Mouse (Mus musculus) MEL (cell line): ENCODE results near the gene Sgms1. TPM values are rescaled to one million over a fixed set of nuclear protein-coding genes. Genes with fewer than 3 reads are reported as not detected.

Source experiments
- DNase-seq: peaks from one replicate; pipeline ENCODE4 v3.0.0; 2011; ENCODE audit warnings: low read depth, low spot score
- H3K27ac ChIP-seq: 2 replicates; pipeline ENCODE4 v1.5.1; 2012; ENCODE audit warnings: low read depth, mild to moderate bottlenecking, control low read depth, low read length, moderate library complexity; ENCODE audit not compliant: control insufficient read depth
- H3K27me3 ChIP-seq, 2 experiments: fragments of 150-350 bp in 1 of 2; sonication (generic) in 1 of 2; 2 replicates each; pipeline ENCODE4 v1.6.1; 2012; ENCODE audit warnings: low read length in 2 of 2, mild to moderate bottlenecking in 2 of 2, improper control_type of control experiment in 1 of 2, moderate library complexity in 1 of 2; ENCODE audit not compliant: insufficient read depth in 2 of 2, control insufficient read depth in 1 of 2
- H3K36me3 ChIP-seq, 2 experiments: 2 replicates each; pipeline ENCODE4 v1.6.1; 2012 to 2014; ENCODE audit warnings: low read length in 2 of 2, improper control_type of control experiment in 1 of 2, inconsistent platforms in 1 of 2, mild to moderate bottlenecking in 1 of 2; ENCODE audit not compliant: insufficient read depth in 2 of 2, control insufficient read depth in 1 of 2
- H3K4me1 ChIP-seq, 2 experiments: fragments of 150-350 bp in 1 of 2; sonication (generic) in 1 of 2; 2 replicates each; pipeline ENCODE4 v1.6.1; 2012; ENCODE audit warnings: low read length in 2 of 2, improper control_type of control experiment in 1 of 2, mild to moderate bottlenecking in 1 of 2; ENCODE audit not compliant: insufficient read depth in 2 of 2, control insufficient read depth in 1 of 2
- H3K4me3 ChIP-seq, 2 experiments: fragments of 150-350 bp in 1 of 2; sonication (generic) in 1 of 2; 2 replicates each; pipeline ENCODE4 v1.5.1; 2012; ENCODE audit warnings: low read depth in 2 of 2, low read length in 2 of 2, mild to moderate bottlenecking in 2 of 2, moderate library complexity in 2 of 2, control low read depth in 1 of 2, improper control_type of control experiment in 1 of 2; ENCODE audit not compliant: control insufficient read depth in 1 of 2, insufficient read depth in 1 of 2
- H3K79me2 ChIP-seq: 2 replicates; pipeline ENCODE4 v1.6.1; 2012; ENCODE audit warnings: mild to moderate bottlenecking, low read length, moderate library complexity; ENCODE audit not compliant: control insufficient read depth, poor library complexity, insufficient read depth
- H3K9ac ChIP-seq: 2 replicates; pipeline ENCODE4 v1.6.1; 2012; ENCODE audit warnings: low read depth, mild to moderate bottlenecking, control low read depth, low read length, moderate library complexity; ENCODE audit not compliant: control insufficient read depth, poor library complexity, severe bottlenecking
- H3K9me3 ChIP-seq: fragments of 150-350 bp; sonication (generic); replicated peaks from 2 replicates; pipeline ENCODE4 v1.6.1; 2012; ENCODE audit warnings: mild to moderate bottlenecking, low read length, improper control_type of control experiment, moderate library complexity; ENCODE audit not compliant: insufficient read depth
- CTCF ChIP-seq, 3 experiments: IDR thresholded peaks in 2 of 3; conservative IDR thresholded peaks in 1 of 3; 2 replicates each; pipeline ENCODE4 v1.5.1; 2011 to 2012; ENCODE audit warnings: low read length in 3 of 3, low read depth in 2 of 3, mild to moderate bottlenecking in 2 of 3, improper control_type of control experiment in 1 of 3, inconsistent platforms in 1 of 3, mixed read lengths in 1 of 3, moderate library complexity in 1 of 3; ENCODE audit not compliant: control insufficient read depth in 1 of 3, insufficient read depth in 1 of 3, poor library complexity in 1 of 3, severe bottlenecking in 1 of 3
- ELF1 ChIP-seq: IDR thresholded peaks from 2 replicates; pipeline ENCODE4 v1.6.1; 2014; ENCODE audit warnings: low read depth, mild to moderate bottlenecking, inconsistent platforms, low read length, improper control_type of control experiment, moderate library complexity
- EP300 ChIP-seq, 2 experiments: IDR thresholded peaks; 2 replicates each; pipeline ENCODE4 v1.6.1; 2011; ENCODE audit warnings: improper control_type of control experiment in 2 of 2, low read length in 2 of 2, low read depth in 1 of 2, mild to moderate bottlenecking in 1 of 2
- ETS1 ChIP-seq: IDR thresholded peaks from 2 replicates; pipeline ENCODE4 v1.6.1; 2012; ENCODE audit warnings: low read depth, mild to moderate bottlenecking, inconsistent platforms, low read length, improper control_type of control experiment, moderate library complexity
- GATA1 ChIP-seq: IDR thresholded peaks from 2 replicates; pipeline ENCODE4 v1.6.1; 2011; ENCODE audit warnings: low read depth, low read length, improper control_type of control experiment
- KAT2A ChIP-seq: conservative IDR thresholded peaks from 2 replicates; pipeline ENCODE4 v1.6.1; 2012; ENCODE audit warnings: low read depth, low read length, improper control_type of control experiment, inconsistent platforms
- MAFK ChIP-seq: IDR thresholded peaks from 2 replicates; pipeline ENCODE4 v1.6.1; 2011; ENCODE audit warnings: low read depth, mild to moderate bottlenecking, low read length, improper control_type of control experiment, borderline replicate concordance
- MAX ChIP-seq: IDR thresholded peaks from 2 replicates; pipeline ENCODE4 v1.6.1; 2011; ENCODE audit warnings: low read length, improper control_type of control experiment
- MEF2A ChIP-seq: IDR thresholded peaks from 2 replicates; pipeline ENCODE4 v1.6.1; 2014; ENCODE audit warnings: low read depth, mild to moderate bottlenecking, inconsistent platforms, low read length, improper control_type of control experiment; ENCODE audit not compliant: poor library complexity, insufficient replicate concordance, severe bottlenecking; ENCODE audit errors: extremely low read depth
- MXI1 ChIP-seq: IDR thresholded peaks from 2 replicates; pipeline ENCODE4 v1.6.1; 2011; ENCODE audit warnings: mild to moderate bottlenecking, low read depth, low read length, improper control_type of control experiment
- MYB ChIP-seq: IDR thresholded peaks from 2 replicates; pipeline ENCODE4 v1.6.1; 2011; ENCODE audit warnings: mild to moderate bottlenecking, low read depth, low read length, improper control_type of control experiment
- MYC ChIP-seq: IDR thresholded peaks from 2 replicates; pipeline ENCODE4 v1.6.1; 2011; ENCODE audit warnings: low read depth, mild to moderate bottlenecking, low read length, improper control_type of control experiment, moderate library complexity
- NELFE ChIP-seq: IDR thresholded peaks from 2 replicates; pipeline ENCODE4 v1.6.1; 2011; ENCODE audit warnings: low read depth, low read length, improper control_type of control experiment
- NRF1 ChIP-seq: IDR thresholded peaks from 2 replicates; pipeline ENCODE4 v1.6.1; 2014; ENCODE audit warnings: low read depth, mild to moderate bottlenecking, inconsistent platforms, low read length, improper control_type of control experiment, moderate library complexity; ENCODE audit not compliant: poor library complexity, insufficient read depth, severe bottlenecking
- POLR2A ChIP-seq, 2 experiments: IDR thresholded peaks; 2 replicates each; pipeline ENCODE4 v1.6.1; 2011 to 2012; ENCODE audit warnings: low read length in 2 of 2, mild to moderate bottlenecking in 2 of 2, control low read depth in 1 of 2, improper control_type of control experiment in 1 of 2, low read depth in 1 of 2, moderate library complexity in 1 of 2; ENCODE audit not compliant: control insufficient read depth in 1 of 2, insufficient read depth in 1 of 2, poor library complexity in 1 of 2
- POLR2AphosphoS2 ChIP-seq: IDR thresholded peaks from 2 replicates; pipeline ENCODE4 v1.6.1; 2011; ENCODE audit warnings: low read length, improper control_type of control experiment
- RCOR1 ChIP-seq: IDR thresholded peaks from 2 replicates; pipeline ENCODE4 v1.6.1; 2012; ENCODE audit warnings: low read depth, mild to moderate bottlenecking, inconsistent platforms, low read length, improper control_type of control experiment
- SIN3A ChIP-seq: IDR thresholded peaks from 2 replicates; pipeline ENCODE4 v1.6.1; 2012; ENCODE audit warnings: low read length, improper control_type of control experiment, inconsistent platforms
- SMC3 ChIP-seq: IDR thresholded peaks from 2 replicates; pipeline ENCODE4 v1.6.1; 2011; ENCODE audit warnings: low read depth, low read length, improper control_type of control experiment
- TAL1 ChIP-seq: IDR thresholded peaks from 2 replicates; pipeline ENCODE4 v1.6.1; 2012; ENCODE audit warnings: mild to moderate bottlenecking, inconsistent platforms, low read length, moderate library complexity, mixed read lengths
- TBP ChIP-seq: IDR thresholded peaks from 2 replicates; pipeline ENCODE4 v1.8.0; 2011; ENCODE audit warnings: low read depth, low read length, improper control_type of control experiment
- TCF12 ChIP-seq: IDR thresholded peaks from 2 replicates; pipeline ENCODE4 v1.6.1; 2014; ENCODE audit warnings: low read depth, mild to moderate bottlenecking, inconsistent platforms, low read length, improper control_type of control experiment, moderate library complexity
- USF1 ChIP-seq: IDR thresholded peaks from 2 replicates; pipeline ENCODE4 v1.6.1; 2014; ENCODE audit warnings: low read depth, mild to moderate bottlenecking, inconsistent platforms, low read length, improper control_type of control experiment, moderate library complexity
- USF2 ChIP-seq, 2 experiments: IDR thresholded peaks; 2 replicates each; pipeline ENCODE4 v1.6.1; 2011 to 2012; ENCODE audit warnings: improper control_type of control experiment in 2 of 2, low read length in 2 of 2, borderline replicate concordance in 1 of 2, inconsistent platforms in 1 of 2, low read depth in 1 of 2, mild to moderate bottlenecking in 1 of 2; ENCODE audit not compliant: insufficient read depth in 1 of 2
- ZC3H11A ChIP-seq: IDR thresholded peaks from 2 replicates; pipeline ENCODE4 v1.6.1; 2012; ENCODE audit warnings: low read depth, mild to moderate bottlenecking, inconsistent platforms, low read length, improper control_type of control experiment
- polyA plus RNA-seq, 2 experiments: library from polyadenylated mRNA; stranded (reverse) in 1 of 2; unstranded in 1 of 2; fragments of >175 nt in 1 of 2; fragments of >200 nt in 1 of 2; gene quantifications; 2 replicates each; pipeline versions ENCODE4 v1.2.1 to v1.2.4; 2012; ENCODE audit warnings: low replicate concordance in 2 of 2, low read depth in 1 of 2; ENCODE audit not compliant: insufficient read length in 2 of 2, insufficient read depth in 1 of 2, missing spikeins in 1 of 2
- total RNA-seq: library from RNA; depleted of rRNA; stranded (reverse); fragments of 300-350 nt; gene quantifications from 2 replicates; pipeline ENCODE4 v1.2.3, GENCODE M21; 2012

The Sgms1 gene
- total and polyA plus RNA-seq, 3 experiments, result 16.3 to 18.5 TPM; not detected in 1

GRCm38 (mm10) chr19:32239925-32240324 is 149.6 kb downstream of the Sgms1 start (continued):
- TF ChIP-seq EP300 (IDR thresholded peaks at IDR 0.05; ENCODE audit: low read depth in 1 of 2, low read length in 2 of 2) (peak; percentile 55 to 69), MXI1 (peak; percentile 53), NRF1 (no peak), MAX (peak; percentile 66), TBP (no peak), ZC3H11A (no peak)

- TF ChIP-seq ZC3H11A (no peak), SMC3 (no peak), ETS1 (0 out of 2 replicates have a peak, but pooled peaks have one; percentile 49), TCF12 (peak; percentile 54; the same call in 1 of the 2 replicates), RCOR1 (0 out of 2 replicates have a peak, but pooled peaks have one; percentile 27), EP300 (IDR thresholded peaks at IDR 0.05; ENCODE audit: low read depth in 1 of 2, low read length in 2 of 2) (peak; percentile 38 to 66; a peak in 3 of 4 replicates), MYC (no peak), POLR2A (IDR thresholded peaks at IDR 0.05; ENCODE audit: control insufficient read depth in 1 of 2, insufficient read depth in 1 of 2, low read depth in 1 of 2, low read length in 2 of 2, poor library complexity in 1 of 2) (peak in 1 of 2 experiments; percentile 45; a peak in 1 of 4 replicates), NRF1 (no peak), POLR2AphosphoS2 (no peak)
- DNase-seq, result no peak
- Histone ChIP-seq H3K79me2 (peaks cover 27% of the 10 kb centered on the region), H3K9me3 (no peaks in the 10 kb centered on the region), H3K4me1 (peaks cover 11 to 27% of the 10 kb centered on the region in 2 experiments), H3K36me3 (peaks cover 0 to 23% of the 10 kb centered on the region in 2 experiments; a peak in 2 of 4 replicates), H3K4me3 (peak overlapping the region; percentile 41 to 45), H3K27ac (peak overlapping the region; percentile 100), H3K9ac (peak overlapping the region; percentile 68), H3K27me3 (no peaks in the 10 kb centered on the region)
These were observed 150.1 kb downstream of the Sgms1 start for GRCm38 (mm10) chr19:32239459-32239792.

- DNase-seq, result peak; percentile 87
- H3K79me2 ChIP-seq, result peaks cover 30% of the 10 kb centered on the region
- peaks cover 11 to 27% of the 10 kb centered on the region in 2 experiments for H3K4me1 ChIP-seq
- H3K4me3 ChIP-seq, result peak overlapping the region; percentile 63 to 83
- H3K9me3 ChIP-seq, result no peaks in the 10 kb centered on the region
- peak overlapping the region; percentile 77 for H3K9ac ChIP-seq
- H3K36me3 ChIP-seq, result peaks cover 0 to 23% of the 10 kb centered on the region in 2 experiments; a peak in 2 of 4 replicates
- H3K27me3 ChIP-seq, result no peaks in the 10 kb centered on the region
- peak overlapping the region; percentile 100 for H3K27ac ChIP-seq
- TF ChIP-seq RCOR1 (0 out of 2 replicates have a peak, but pooled peaks have one; percentile 40), CTCF (IDR thresholded peaks at IDR 0.05 in 2 of 3, conservative IDR thresholded peaks at IDR 0.05 in 1 of 3; ENCODE audit: control insufficient read depth in 1 of 3, insufficient read depth in 1 of 3, low read depth in 2 of 3, low read length in 3 of 3, poor library complexity in 1 of 3, severe bottlenecking in 1 of 3) (no peak), SIN3A (peak; percentile 82), MEF2A (no peak), MAFK (no peak; the same call in 1 of the 2 replicates), NELFE (no peak; the same call in none of the 2 replicates), TAL1 (peak; percentile 69), GATA1 (peak; percentile 86), MYB (peak; percentile 74), NRF1 (peak; percentile 74), POLR2AphosphoS2 (no peak), MYC (0 out of 2 replicates have a peak, but pooled peaks have one; percentile 67), EP300 (IDR thresholded peaks at IDR 0.05; ENCODE audit: low read depth in 1 of 2, low read length in 2 of 2) (peak; percentile 86 to 87), ELF1 (no peak), MAX (peak; percentile 77), USF2 (IDR thresholded peaks at IDR 0.05; ENCODE audit: borderline replicate concordance in 1 of 2, insufficient read depth in 1 of 2, low read depth in 1 of 2, low read length in 2 of 2) (no peak), MXI1 (peak; percentile 62), USF1 (no peak), KAT2A (0 out of 2 replicates have a peak, but pooled peaks have one; percentile 14)
These were observed 150.6 kb downstream of the Sgms1 start for GRCm38 (mm10) chr19:32238722-32239458.
